Mouse (Mus musculus): ENCODE data around the gene Iqcn. TPM values are rescaled to one million over a fixed set of nuclear protein-coding genes. Genes with fewer than 3 reads are reported as not detected.

Iqcn gene
- polyA plus RNA-seq, 1 experiment, result 0.01 TPM

GRCm38 (mm10) chr8:70657739-70658138 lies 45.5 kb upstream of the Iqcn start:
- H3ac ChIP-seq (ENCODE audit: control insufficient read depth, insufficient read length, low read depth), result no peak overlapping the region
- H3K4me3 ChIP-seq (ENCODE audit: insufficient read depth, poor library complexity, severe bottlenecking), result no peak overlapping the region
- peaks cover 19% of the 10 kb centered on the region for H3K79me2 ChIP-seq (ENCODE audit: control insufficient read depth, insufficient read depth)
- H3K27me3 ChIP-seq (ENCODE audit: control insufficient read depth, insufficient read depth, insufficient read length), result no peaks in the 10 kb centered on the region
- peaks cover 20% of the 10 kb centered on the region for H3K36me3 ChIP-seq (ENCODE audit: control insufficient read depth, insufficient read depth)
- no peak for TF ChIP-seq FOSL1 (IDR thresholded peaks at IDR 0.05; ENCODE audit: insufficient read depth, low read length, poor library complexity, severe bottlenecking)
- TF ChIP-seq MYOG (IDR thresholded peaks at IDR 0.05; ENCODE audit: control insufficient read depth, extremely low read depth, insufficient read length), result no peak
- no peak for TF ChIP-seq CTCF (IDR thresholded peaks at IDR 0.05; ENCODE audit: control insufficient read depth, insufficient read depth, insufficient read length)
- no peak for TF ChIP-seq MYOD1 (IDR thresholded peaks at IDR 0.05; ENCODE audit: control insufficient read depth, insufficient read length, low read depth)
- TF ChIP-seq USF1 (IDR thresholded peaks at IDR 0.05; ENCODE audit: low read depth), result no peak
- TF ChIP-seq CEBPB (IDR thresholded peaks at IDR 0.05; ENCODE audit: low read depth), result no peak
- H3K79me3 ChIP-seq (ENCODE audit: low read depth), result no peaks in the 10 kb centered on the region

DNA sequence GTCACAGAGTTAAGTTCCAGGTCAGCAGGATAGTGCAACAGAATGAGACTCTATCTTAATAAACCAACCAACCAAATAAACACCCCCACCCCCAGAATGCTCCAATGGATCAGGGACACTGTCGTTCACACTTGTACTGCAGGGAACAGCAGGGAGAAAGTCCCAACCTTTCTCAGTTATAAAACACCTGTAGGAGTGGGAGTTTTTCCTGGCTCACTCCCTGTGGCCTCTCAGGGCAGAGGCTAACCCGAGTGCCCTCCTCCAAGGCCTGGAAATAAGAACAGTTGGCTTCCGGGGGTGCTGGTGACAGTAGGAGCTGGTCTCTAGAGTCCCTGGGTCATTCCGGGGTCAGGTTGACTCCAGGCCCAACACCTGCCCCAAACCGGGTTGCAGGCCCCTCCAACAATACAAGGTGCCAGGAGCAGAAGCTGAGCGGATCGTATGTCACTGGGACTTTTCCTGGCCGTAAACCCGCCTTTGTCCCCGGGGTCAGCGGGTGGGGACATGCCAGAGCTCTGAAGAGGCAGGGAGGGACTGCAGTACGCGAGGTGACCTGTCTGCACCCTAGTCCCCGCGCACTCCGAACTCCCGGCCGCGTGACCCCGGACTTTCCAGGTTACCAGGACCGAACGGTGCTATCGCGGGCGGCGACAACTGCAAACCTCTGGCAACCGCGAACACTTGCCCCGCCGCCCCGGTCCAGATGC lies 44.2 kb upstream of the Iqcn start:
- Histone ChIP-seq H3ac (ENCODE audit: control insufficient read depth, insufficient read length, low read depth) (peak overlapping the region; percentile 50), H3K79me3 (ENCODE audit: low read depth) (no peaks in the 10 kb centered on the region), H3K4me3 (ENCODE audit: insufficient read depth, poor library complexity, severe bottlenecking) (peak overlapping the region; percentile 80), H3K27me3 (ENCODE audit: control insufficient read depth, insufficient read depth, insufficient read length) (no peaks in the 10 kb centered on the region), H3K36me3 (ENCODE audit: control insufficient read depth, insufficient read depth) (peaks cover 20% of the 10 kb centered on the region), H3K79me2 (ENCODE audit: control insufficient read depth, insufficient read depth) (peaks cover 19% of the 10 kb centered on the region)
- TF ChIP-seq MAX (IDR thresholded peaks at IDR 0.05) (no peak), CTCF (IDR thresholded peaks at IDR 0.05; ENCODE audit: control insufficient read depth, insufficient read depth, insufficient read length) (no peak), USF1 (IDR thresholded peaks at IDR 0.05; ENCODE audit: low read depth) (no peak), FOSL1 (IDR thresholded peaks at IDR 0.05; ENCODE audit: insufficient read depth, low read length, poor library complexity, severe bottlenecking) (no peak)

GRCm38 (mm10) chr8:70659604-70660272 lies 43.5 kb upstream of the Iqcn start:
- peak overlapping the region; percentile 50 for H3ac ChIP-seq (ENCODE audit: control insufficient read depth, insufficient read length, low read depth)
- peaks cover 19% of the 10 kb centered on the region for H3K79me2 ChIP-seq (ENCODE audit: control insufficient read depth, insufficient read depth)
- peak overlapping the region; percentile 80 for H3K4me3 ChIP-seq (ENCODE audit: insufficient read depth, poor library complexity, severe bottlenecking)
- TF ChIP-seq MYOG (IDR thresholded peaks at IDR 0.05; ENCODE audit: control insufficient read depth, extremely low read depth, insufficient read length) (no peak), MYOD1 (IDR thresholded peaks at IDR 0.05; ENCODE audit: control insufficient read depth, insufficient read length, low read depth) (no peak), USF1 (IDR thresholded peaks at IDR 0.05; ENCODE audit: low read depth) (no peak), CTCF (IDR thresholded peaks at IDR 0.05; ENCODE audit: control insufficient read depth, insufficient read depth, insufficient read length) (no peak), MAX (IDR thresholded peaks at IDR 0.05) (no peak), FOSL1 (IDR thresholded peaks at IDR 0.05; ENCODE audit: insufficient read depth, low read length, poor library complexity, severe bottlenecking) (no peak), CEBPB (IDR thresholded peaks at IDR 0.05; ENCODE audit: low read depth) (no peak)
- H3K27me3 ChIP-seq (ENCODE audit: control insufficient read depth, insufficient read depth, insufficient read length), result no peaks in the 10 kb centered on the region
- H3K79me3 ChIP-seq (ENCODE audit: low read depth), result no peaks in the 10 kb centered on the region
- H3K36me3 ChIP-seq (ENCODE audit: control insufficient read depth, insufficient read depth), result peaks cover 20% of the 10 kb centered on the region

DNA sequence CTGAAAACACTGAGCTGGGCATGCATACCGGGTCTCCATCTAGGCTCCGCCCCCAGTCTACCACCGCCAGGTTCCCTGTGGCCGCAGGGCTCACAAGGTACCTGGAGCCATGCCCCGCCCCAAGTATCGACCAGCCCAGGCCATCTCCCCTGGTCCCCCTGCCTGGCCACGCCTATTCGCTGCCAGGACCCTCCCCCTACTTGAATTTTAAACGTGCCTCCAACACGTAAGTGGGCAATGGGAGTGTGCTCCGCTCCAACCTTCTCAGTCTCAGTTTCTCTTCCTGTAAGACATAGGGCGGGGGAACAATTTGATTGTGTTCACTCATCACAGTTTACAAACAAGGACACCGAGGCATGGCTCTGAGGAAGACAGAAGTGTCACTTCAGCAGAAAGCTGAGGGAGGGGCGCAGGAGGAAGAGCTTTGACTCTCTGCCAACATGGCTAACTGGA lies 43.0 kb upstream of the Iqcn start, which contains the start of gene Pgpep1:
TSS of gene Pgpep1 (minus strand) at position 116 of the 453 bp plus-strand sequence.
- Histone ChIP-seq H3ac (ENCODE audit: control insufficient read depth, insufficient read length, low read depth) (peak within 1 kb of the TSS; percentile 50), H3K36me3 (ENCODE audit: control insufficient read depth, insufficient read depth) (peaks cover 17% of the 10 kb centered on the region), H3K79me3 (ENCODE audit: low read depth) (no peaks in the 10 kb centered on the region), H3K4me3 (ENCODE audit: insufficient read depth, poor library complexity, severe bottlenecking) (peak within 1 kb of the TSS; percentile 80), H3K27me3 (ENCODE audit: control insufficient read depth, insufficient read depth, insufficient read length) (no peaks in the 10 kb centered on the region), H3K79me2 (ENCODE audit: control insufficient read depth, insufficient read depth) (peaks cover 19% of the 10 kb centered on the region)
- TF ChIP-seq MAX (IDR thresholded peaks at IDR 0.05) (no peak), CEBPB (IDR thresholded peaks at IDR 0.05; ENCODE audit: low read depth) (no peak), FOSL1 (IDR thresholded peaks at IDR 0.05; ENCODE audit: insufficient read depth, low read length, poor library complexity, severe bottlenecking) (no peak), MYOD1 (IDR thresholded peaks at IDR 0.05; ENCODE audit: control insufficient read depth, insufficient read length, low read depth) (no peak), MYOG (IDR thresholded peaks at IDR 0.05; ENCODE audit: control insufficient read depth, extremely low read depth, insufficient read length) (no peak), CTCF (IDR thresholded peaks at IDR 0.05; ENCODE audit: control insufficient read depth, insufficient read depth, insufficient read length) (no peak), USF1 (IDR thresholded peaks at IDR 0.05; ENCODE audit: low read depth) (no peak)

- Histone ChIP-seq H3K79me2 (ENCODE audit: control insufficient read depth, insufficient read depth) (peaks cover 6% of the 10 kb centered on the region), H3ac (ENCODE audit: control insufficient read depth, insufficient read length, low read depth) (no peak overlapping the region), H3K27me3 (ENCODE audit: control insufficient read depth, insufficient read depth, insufficient read length) (no peaks in the 10 kb centered on the region), H3K36me3 (ENCODE audit: control insufficient read depth, insufficient read depth) (no peaks in the 10 kb centered on the region), H3K4me3 (ENCODE audit: insufficient read depth, poor library complexity, severe bottlenecking) (no peak overlapping the region), H3K79me3 (ENCODE audit: low read depth) (no peaks in the 10 kb centered on the region)
- TF ChIP-seq MYOG (IDR thresholded peaks at IDR 0.05; ENCODE audit: control insufficient read depth, extremely low read depth, insufficient read length), result no peak
Measured at GRCm38 (mm10) chr8:70663691-70664090, 39.6 kb upstream of the Iqcn start.
